Mouse (Mus musculus): ENCODE measurements at regions not wholly inside any gene's neighbourhood (a gene's known extent, or its start where the extent isn't known, plus 50 kb on each side); places are given as distances from the start of the nearest gene placed in this dataset.

DNA sequence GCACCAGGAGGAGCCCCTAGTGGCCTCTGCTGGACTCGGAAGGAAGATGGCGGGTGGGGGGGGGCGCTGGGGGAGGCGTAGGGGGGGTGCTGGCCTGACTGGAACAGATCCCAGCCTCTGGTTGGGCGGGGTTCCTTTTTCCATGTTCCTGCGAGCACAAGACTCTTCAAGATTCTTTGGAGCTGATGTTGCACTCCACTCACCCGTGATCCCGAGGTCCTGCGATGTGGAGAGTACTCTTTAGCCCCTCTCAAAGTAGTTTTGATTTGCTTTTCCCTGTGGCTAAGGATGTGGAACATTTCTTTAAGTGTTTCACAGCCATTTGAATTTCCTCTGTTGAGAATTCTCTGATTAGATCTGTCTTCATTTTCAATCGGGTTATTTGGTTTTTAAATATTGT lies 269.8 kb upstream of the 2610301B20Rik start:
- DNase-seq (ENCODE audit: low spot score in 2 of 2), result no peak

DNA sequence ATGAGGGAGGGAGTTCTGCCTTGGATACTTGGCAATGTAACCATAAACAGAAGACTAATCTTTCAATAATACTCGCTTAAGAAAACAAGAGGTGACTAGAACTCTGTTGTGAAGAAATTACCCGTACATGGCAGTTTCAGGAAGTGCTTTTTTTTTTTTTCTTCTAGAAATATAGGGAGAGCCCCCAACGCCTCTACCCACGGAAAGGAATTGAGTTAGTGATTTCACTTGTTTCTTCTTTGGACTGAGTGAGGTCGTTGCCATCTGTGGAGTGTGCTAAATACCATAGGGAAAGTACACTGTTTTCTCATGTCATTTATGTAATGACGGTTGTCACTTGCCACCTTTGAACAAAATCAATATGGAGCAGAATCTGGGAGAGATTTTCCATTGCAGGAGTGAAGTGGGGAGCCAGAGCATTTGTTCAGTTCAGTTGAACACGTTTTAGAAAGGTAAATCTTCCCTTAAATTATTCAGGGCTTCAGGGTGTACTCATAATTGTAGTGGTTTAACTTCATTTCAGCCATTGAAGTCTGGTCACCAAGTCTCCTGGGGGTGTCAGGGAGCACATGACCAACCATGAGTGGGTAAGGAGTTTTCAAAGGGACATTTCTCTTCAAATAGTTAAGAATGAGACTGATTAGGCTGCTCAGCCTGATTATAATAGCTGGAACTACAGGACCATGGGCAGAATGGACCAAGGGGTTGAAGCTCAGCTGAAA lies 266.3 kb upstream of the 2610301B20Rik start:
- no peak for DNase-seq (ENCODE audit: low spot score in 2 of 2)

DNA sequence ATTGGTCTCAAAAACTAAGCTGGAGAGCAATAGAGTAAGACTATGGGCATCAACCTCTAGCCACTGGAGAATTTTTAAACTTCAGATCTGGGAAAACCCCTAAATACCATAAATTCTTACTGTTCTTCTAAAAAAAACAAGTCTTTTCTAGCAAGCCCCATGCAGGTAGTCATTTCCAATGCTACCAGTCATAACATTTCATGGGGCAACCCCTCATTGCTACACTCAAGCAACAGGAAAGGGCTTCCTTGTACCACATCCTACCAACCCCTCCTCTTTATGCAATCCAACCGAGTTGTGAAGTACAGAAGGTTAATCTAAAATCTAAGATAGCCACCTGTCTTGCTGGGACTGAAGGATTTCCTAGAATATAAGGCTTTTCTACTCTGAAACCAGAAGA lies 263.5 kb upstream of the 2610301B20Rik start:
- DNase-seq (ENCODE audit: low spot score in 2 of 2), result no peak
